Mouse (Mus musculus): Measurements from ENCODE around the gene Gstm1.
"Not testable (repeated sequence)": the region's sequence is repeated elsewhere in the genome, so short reads cannot be mapped to it uniquely, and the experiment has no call there.

The Gstm1 gene

DNA sequence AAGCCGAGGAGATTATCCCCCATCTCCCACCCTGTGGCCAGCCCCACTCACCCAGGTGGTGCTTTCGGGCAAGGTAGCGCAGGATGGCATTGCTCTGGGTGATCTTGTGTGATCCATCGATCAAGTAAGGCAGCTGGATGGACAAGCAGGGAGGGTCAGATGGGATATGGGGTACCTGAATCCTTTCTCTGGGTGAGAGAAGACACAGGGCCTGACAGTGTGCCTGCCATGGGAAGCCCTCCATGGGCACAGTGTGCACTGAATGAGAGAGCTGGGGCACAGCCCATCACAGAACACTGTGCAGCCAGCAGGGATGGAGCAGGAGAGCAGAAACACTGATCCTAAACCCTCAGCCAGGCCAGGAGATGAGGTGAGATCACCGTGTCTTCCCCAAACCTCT lies 1.3 kb downstream of the Gstm1 start:
- DNase-seq (ENCODE audit: low read depth, low spot score) = not testable (repeated sequence)

DNA sequence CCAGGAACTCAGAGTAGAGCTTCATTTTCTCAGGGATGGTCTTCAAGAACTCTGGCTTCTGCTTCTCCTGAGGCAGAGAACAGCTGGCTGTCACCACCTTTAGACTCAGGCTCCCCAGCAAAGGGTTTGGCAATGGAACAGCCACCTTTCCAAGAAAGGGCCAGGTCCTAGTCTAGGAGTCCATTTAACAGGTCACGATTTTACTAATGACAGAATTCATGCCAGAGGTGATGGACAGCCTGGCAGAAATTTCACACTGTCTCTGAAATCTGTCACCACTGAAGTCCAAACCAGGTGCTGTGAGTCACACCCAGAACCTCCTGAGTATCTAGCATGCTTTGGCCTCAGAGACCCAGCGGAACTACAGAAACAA lies 2.8 kb downstream of the Gstm1 start:
- no peak for DNase-seq (ENCODE audit: low read depth, low spot score)

GRCm38 (mm10) chr3:108014098-108014973 lies 3.4 kb downstream of the Gstm1 start:
- DNase-seq (ENCODE audit: low read depth, low spot score) = no peak

GRCm38 (mm10) chr3:108013331-108013871 lies 4.4 kb downstream of the Gstm1 start:
- DNase-seq (ENCODE audit: low read depth, low spot score) = no peak

- no peak for DNase-seq (ENCODE audit: low read depth, low spot score)
Measured at GRCm38 (mm10) chr3:108011558-108011957, 6.2 kb downstream of the Gstm1 start.

DNA sequence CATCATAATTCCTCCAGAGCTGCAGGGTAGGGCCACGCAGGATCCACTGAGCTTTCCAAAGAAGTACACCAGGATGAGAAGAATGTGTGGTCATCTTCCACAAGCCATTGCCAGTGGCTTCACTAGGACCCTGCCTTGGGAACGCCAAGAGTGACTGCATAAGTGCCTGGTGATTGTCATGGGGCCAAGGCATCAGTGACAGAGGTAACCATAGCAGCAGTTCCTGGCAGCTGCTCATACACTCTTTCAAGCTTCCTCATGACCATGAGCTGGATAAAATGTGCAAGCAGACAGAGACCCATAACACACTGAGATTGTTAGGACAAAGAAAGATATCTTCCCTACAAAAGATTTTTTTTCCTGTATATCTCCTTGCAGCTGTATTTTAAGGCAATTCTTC lies 7.5 kb downstream of the Gstm1 start:
- DNase-seq (ENCODE audit: low read depth, low spot score) = no peak

DNA sequence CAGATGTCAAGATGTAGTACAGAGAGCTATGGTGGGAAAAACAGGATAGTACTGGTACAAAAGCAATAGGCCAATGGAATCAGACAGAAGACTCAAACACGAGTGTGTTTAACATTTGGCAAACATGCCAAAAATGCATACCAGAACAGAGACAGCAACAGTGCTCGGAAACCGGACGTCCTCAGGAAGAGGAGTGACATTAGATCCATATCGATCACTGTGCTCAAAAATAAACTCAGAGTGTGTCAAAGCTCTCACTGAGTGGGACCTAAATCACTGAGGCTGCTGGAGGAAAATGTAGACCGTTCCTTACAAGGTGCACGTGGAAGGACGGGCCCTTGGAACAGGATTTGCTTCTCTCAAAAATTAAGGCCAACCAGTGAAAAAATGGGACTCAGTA lies 15.8 kb downstream of the Gstm1 start:
- no peak for DNase-seq (ENCODE audit: low read depth, low spot score)

GRCm38 (mm10) chr3:107999491-107999890 lies 18.3 kb downstream of the Gstm1 start:
- no peak for DNase-seq (ENCODE audit: low read depth, low spot score)

DNA sequence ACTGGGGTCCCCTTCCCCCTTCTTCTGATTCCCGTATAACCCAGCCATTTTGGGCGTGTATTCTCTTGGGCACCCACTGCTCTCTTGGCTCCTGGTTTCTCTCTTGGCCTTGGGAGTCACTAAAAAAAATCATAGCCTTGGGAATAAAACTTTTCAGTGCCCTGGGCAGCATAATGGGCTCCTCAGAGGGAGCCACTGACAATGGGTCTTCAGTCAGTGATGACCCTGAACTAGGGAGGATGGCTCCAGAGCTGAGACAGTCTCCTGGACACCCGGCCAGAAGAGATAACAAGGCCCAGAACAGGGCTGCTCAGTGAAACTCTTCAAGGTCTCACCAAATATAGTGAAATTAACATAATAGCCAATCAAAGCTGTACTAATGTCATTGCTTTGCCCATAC lies 19.2 kb downstream of the Gstm1 start:
- DNase-seq (ENCODE audit: low read depth, low spot score) = no peak

DNA sequence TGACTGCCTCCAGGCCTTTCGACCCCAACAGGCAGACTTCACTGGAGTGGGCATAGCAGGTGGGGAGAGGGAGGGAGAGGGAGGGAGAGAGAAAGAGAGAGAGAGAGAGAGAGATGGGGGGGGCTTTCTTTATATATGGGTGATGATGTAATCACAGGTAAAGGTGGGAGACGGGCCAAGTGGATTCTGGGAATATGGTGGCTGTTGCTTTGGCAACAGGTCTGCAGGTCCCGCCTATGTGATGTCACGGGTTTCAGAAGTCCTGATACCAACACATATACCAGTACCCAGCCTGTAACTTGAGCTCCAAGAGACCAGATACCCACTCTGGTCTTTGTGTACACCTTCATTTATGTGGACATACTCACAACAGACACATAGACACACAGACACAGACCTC lies 21.2 kb downstream of the Gstm1 start:
- no peak for DNase-seq (ENCODE audit: low read depth, low spot score)

DNA sequence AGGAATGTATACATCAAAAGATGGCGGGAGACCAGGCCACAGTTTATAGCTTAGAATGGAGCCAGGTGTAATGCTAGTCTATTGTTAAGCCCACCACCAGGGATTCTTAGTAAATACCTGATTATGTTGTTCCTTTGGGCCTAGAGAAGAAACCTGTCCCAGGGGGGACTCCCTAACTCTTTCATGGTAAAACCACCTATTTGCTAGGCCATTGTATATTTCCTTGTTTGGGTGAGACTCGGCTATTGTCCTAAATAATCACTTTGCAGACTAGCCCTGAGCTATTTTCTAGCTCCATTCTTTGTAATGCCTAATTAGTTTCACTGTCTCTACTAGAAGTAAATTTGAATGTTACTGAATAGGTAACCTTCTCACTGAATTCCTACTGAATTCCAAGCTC lies 21.8 kb downstream of the Gstm1 start:
- DNase-seq (ENCODE audit: low read depth, low spot score) = not testable (repeated sequence)

GRCm38 (mm10) chr3:107986041-107986562 lies 31.7 kb downstream of the Gstm1 start, which contains the start of gene Gstm2:
Gstm2 (minus strand) TSS chr3:107986453.
- no peak for DNase-seq (ENCODE audit: low read depth, low spot score)

DNA sequence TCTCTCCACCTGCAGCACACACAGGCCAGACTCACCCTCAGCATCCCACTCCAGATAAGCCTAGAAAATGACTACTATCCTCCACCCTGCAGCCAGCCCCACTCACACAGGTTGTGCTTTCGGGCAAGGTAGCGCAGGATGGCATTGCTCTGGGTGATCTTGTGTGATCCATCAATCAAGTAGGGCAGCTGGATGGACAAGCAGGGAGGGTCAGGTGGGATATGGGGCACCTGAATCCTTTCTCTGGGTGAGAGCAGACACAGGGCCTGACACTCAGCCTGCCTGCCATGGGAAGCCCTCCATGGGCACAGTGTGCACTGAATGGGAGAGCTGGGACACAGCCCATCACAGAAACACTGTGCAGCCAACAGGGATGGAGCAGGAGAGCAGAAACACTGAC lies 32.6 kb downstream of the Gstm1 start:
- not testable (repeated sequence) for DNase-seq (ENCODE audit: low read depth, low spot score)

- DNase-seq (ENCODE audit: low read depth, low spot score) = no peak
Measured at GRCm38 (mm10) chr3:107984471-107984870, 33.3 kb downstream of the Gstm1 start.

- no peak for DNase-seq (ENCODE audit: low read depth, low spot score)
Measured at GRCm38 (mm10) chr3:107983771-107984170, 34.0 kb downstream of the Gstm1 start.

DNA sequence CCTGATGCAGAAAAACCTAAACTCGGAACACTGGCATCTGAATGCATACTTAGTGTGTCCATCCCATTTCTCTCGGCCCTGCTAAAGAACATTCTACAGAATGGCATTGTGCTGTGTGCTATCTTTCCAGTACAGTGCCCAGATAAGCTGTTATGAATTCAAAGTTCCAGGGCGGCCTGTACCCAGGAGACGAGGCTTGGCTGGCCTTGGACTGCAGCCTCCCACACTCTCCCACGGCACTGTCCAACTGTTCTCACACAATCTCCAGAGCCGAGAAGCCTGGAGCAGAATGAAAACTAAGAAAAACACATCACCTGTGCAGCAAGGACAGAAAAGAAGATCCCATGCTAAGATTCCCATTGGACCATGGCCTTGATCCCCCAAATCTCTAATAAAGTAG lies 35.0 kb downstream of the Gstm1 start:
- DNase-seq (ENCODE audit: low read depth, low spot score) = no peak

DNA sequence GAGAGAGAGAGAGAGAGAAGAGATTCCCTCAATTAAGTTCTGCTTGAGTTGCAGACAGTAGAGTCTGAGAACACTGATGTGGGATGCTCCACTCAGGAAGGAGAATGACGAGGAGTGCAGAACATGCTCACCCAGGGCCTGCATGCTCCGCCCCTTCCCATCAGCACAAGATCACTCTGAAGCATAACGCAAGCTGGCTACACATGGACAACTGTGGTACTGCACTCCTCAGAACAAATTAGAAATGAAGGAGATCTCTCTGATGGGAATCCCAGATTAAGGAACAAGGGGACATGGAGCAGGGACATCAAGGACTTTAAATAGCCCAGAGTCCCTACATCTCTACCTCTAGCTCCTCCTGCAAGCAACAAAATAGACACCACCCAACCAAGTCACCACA lies 36.5 kb downstream of the Gstm1 start:
- DNase-seq (ENCODE audit: low read depth, low spot score) = no peak

DNA sequence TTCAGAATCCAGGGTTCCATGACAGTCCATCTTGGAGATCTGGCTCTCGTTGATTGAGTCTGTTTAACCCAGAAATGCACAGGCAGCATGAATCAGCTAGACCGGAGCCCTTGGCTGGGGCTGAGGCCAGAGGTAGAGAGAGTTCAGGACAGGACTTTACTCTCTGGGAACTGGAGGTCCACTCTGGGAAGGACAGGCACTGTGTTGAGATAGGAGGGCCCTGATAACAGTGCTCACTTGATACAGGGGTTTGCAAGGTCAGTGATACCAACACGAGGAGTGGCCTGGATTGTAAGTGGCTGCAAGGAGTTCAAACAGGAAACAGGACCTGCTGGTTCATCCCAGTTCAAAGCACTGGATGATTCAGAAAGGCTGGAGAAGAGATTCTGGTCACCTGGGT lies 40.1 kb downstream of the Gstm1 start:
- DNase-seq (ENCODE audit: low read depth, low spot score) = no peak

GRCm38 (mm10) chr3:107974237-107974636 lies 43.5 kb downstream of the Gstm1 start:
- DNase-seq (ENCODE audit: low read depth, low spot score) = no peak

DNA sequence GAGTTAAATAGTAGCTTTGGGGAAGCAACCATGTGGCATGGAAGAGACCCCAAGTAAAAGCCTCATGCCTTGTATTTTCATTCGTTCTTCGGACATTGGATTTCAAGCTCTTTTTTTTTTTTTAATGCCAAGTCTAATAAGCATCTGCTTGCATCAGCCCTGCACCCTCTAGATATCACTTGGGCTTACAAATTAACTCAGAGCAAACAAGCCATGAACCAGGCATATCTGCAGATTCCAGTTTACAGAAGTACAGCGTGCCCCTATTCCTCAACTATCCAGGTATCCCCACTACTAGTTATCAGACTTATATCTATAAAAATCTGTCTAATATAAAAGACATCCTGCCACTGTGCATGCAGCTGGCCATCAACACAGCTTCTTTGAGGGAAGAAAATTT lies 45.7 kb downstream of the Gstm1 start:
- no peak for DNase-seq (ENCODE audit: low read depth, low spot score)

- not testable (repeated sequence) for DNase-seq (ENCODE audit: low read depth, low spot score)
Measured at GRCm38 (mm10) chr3:107971101-107971500, 46.7 kb downstream of the Gstm1 start.

GRCm38 (mm10) chr3:107968724-107969395 lies 48.9 kb downstream of the Gstm1 start, which contains the start of gene Gstm3:
Gstm3 (minus strand) TSS chr3:107969283.
- no peak for DNase-seq (ENCODE audit: low read depth, low spot score)
